Mouse (Mus musculus) heart, postnatal 4 days (tissue): ENCODE results near the gene Scarb2. TPM values are rescaled to one million over a fixed set of nuclear protein-coding genes. Genes with fewer than 3 reads are reported as not detected.

Experiments
- DNase-seq: peaks from one replicate; pipeline ENCODE4 v3.0.0; 2021
- microRNA-seq, 2 experiments: library from miRNA; unstranded; fragments of <30 nt; microRNA quantifications; one replicate each; pipeline ENCODE4 v1.2.0; 2021 to 2022
- total RNA-seq, 2 experiments: library from RNA; stranded (reverse); gene quantifications; 2 replicates each; pipeline ENCODE4 v1.2.3; 2021

Gene Scarb2
- total RNA-seq, 2 experiments from 2014 or later = 83.8 to 88.7 TPM

DNA sequence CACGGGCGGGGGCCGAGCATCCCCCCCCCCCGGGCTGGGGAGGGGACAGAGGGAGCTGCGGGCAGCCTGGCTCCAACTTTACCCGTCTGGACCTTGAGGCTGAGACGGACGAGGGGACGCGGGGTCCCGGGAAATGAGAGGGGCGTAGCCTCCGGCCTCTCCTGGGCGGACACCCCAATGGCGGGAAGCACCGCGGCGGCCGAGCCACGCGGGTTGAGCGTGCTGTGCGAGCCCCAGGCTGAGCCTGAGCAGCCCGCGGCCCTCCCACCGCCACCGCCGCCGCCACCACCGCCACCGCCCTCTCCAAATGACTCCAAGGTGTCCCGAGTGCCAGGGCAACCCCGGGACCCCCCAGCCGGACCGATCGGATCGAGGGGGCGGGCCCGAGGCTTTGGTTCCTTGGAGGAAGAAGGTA is 72.1 kb downstream of the Scarb2 start:
- DNase-seq = no peak

DNA sequence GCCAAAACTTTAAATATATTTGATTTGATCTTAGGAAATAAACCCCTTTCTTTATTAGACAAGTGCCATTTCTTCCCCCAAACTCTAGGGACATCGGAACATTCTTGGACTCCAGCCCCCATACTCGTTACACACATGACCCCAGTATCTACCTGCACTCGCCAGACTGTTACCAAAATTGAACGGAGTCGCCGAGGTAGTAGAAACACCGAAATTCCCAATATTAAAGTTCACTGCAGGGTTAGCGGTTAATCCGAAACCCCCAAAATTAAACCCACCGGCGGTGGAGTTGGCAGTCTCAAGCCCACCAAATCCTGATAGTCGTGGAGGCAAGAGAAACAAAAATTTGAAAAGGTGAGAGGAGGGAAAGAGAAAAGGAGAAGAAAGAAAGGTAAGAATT is 72.6 kb downstream of the Scarb2 start:
- DNase-seq = no peak

DNA sequence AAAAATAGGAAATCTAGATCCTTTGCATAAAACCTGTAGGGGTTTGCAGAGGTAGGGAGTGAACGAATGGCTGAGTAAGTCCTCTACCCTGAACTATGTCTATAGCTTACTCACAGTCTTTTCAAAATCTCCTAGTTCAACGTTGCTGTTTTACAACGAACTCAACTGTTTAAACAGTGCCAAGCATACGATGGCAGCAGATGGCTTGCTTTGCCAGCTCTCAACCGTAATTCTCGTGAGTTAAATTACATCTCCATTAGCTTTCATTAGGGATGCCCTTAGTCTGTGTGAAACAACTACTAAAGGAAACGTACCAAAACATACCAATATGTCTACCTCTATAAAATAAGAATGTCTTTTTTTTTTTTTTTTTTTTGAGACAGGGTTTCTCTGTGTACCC is 75.0 kb downstream of the Scarb2 start:
- no peak for DNase-seq

DNA sequence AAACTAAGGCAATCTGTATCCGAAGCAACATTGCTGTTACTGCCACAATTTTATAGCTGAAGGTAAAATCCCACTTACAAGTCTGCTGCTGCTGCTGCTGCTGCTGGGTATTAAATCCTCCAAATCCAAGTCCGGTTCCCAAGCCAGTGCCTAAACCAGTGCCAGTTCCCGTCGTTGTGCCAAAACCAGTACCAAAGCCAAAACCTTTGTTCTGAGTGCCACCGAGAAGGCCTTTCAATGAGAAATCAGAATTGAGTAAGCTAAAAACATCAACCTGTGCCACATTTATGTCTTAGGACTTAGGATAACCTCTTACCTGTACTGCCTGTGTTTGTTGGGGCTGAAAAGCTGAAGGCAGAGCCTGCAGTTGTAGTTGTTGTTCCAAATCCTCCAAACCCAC is 75.9 kb downstream of the Scarb2 start:
- no peak for DNase-seq

DNA sequence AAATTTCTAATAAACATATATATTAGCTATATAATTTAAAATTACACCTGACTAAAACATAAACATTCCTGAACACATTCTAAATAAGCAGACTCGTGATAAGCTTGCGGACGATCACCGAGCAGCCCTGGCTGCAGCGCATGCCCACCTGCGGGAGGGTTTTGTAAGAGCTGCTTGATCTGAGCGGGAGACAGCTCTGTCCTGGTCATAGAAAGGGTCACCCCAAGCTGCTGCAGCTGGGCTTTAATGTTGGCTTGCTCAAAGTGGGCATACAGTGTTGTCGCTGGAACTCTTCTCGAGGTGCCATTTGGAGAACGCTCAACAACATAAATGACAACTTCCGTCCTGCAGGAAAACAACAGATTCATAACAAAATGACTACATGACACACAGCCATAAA is 82.5 kb downstream of the Scarb2 start:
- DNase-seq = no peak

DNA sequence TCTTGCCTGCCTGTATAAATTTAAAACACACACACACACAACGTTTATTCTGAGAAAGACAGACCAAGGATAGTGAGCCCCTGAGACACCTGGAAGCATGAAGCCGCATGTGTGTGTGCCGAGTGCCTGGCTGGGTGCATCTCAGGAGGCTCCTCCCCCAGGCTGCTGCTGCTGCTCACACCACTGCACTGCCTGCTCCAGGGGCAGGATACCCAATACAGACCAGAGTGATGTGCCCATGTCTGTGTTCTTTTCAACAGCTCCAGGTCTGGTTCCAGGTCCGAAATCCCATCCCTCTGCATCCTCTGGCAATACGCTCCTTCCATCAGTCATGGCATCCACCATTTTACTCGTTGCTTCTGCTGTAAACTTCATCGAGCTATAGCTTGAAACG is 92.7 kb downstream of the Scarb2 start:
- no peak for DNase-seq

DNA sequence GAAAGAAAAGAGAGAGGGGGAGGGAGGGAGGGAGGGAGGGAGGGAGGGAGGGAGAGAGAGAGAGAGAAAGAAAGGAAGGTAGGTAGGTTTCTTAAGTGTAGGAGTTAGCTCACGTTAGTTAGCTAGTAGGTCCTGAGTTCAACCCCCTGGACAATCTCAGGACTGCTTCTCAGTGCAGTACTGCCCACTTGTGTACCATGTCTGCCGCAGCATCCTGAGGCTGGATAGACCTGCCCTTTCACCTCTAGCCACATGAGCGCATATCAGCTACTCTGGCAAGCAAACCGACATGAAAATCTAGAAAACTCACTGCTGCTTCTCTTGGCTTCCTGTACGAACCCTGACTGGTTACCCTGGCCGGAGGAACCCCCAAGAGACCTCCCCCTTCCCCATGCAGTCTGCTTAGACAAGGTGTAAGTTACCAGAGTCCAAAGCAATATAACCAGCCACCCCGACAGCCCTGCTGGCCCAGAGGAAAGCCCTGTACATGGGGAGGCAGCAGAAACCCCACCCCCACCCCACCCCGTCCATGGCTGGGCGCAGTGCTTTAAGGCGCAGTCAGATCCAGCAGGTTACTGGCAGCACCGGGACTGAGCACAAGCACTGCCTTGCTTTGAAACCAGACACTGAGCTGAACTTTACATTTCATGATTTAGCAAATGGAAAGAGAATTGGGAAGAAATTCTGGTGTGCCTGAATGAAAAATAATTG is 93.2 kb downstream of the Scarb2 start:
- DNase-seq = no peak

DNA sequence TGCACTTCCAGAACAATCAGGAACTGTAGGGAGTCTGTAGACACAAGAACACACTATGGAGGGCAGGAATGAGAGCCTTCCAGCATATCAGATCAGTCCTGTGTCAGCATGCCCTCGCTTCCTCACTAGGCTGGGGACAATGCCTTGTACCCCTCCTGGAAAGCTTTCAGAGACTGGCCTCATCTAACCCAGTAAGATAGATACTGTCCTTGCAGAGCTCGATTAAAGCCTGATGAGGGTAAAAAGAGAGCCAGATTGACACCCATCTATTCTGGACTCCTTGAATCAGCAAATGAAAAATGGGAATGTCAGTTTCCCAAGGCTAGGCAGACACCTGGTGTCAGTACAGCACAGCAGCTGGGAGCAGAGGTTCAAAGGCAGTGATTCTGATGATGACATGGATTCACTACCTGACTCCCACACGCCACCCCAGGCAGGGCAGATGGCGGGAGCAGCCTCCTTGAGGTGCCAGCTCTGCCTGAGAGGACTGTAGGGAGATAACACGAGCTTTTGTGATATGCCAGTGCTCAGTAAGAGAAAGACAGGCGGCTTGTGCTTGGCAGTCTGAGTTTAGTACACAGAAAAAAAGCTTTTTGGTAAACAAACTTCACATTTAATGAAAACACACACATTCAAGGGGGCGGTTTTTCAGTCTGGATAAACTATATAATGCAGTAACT is 95.0 kb downstream of the Scarb2 start:
- DNase-seq = no peak

DNA sequence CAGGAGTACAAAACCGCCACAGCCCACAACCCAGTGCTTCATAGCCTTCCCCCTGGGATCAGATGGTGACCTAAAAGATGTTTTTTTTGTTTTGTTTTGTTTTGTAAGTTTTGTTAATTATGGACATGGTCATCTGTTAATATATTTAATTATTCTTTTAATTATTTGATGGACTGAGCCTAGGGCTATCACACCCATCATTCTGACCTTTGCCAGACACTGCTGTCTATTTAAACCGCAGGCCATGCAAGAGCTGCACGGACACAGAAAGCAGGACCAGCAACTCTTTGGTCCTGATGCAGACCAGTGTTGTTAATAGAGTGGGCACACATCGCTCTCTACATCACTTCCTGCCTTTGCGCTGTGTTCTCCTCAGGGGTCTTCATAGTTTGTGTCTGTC is 96.1 kb downstream of the Scarb2 start:
- no peak for DNase-seq

DNA sequence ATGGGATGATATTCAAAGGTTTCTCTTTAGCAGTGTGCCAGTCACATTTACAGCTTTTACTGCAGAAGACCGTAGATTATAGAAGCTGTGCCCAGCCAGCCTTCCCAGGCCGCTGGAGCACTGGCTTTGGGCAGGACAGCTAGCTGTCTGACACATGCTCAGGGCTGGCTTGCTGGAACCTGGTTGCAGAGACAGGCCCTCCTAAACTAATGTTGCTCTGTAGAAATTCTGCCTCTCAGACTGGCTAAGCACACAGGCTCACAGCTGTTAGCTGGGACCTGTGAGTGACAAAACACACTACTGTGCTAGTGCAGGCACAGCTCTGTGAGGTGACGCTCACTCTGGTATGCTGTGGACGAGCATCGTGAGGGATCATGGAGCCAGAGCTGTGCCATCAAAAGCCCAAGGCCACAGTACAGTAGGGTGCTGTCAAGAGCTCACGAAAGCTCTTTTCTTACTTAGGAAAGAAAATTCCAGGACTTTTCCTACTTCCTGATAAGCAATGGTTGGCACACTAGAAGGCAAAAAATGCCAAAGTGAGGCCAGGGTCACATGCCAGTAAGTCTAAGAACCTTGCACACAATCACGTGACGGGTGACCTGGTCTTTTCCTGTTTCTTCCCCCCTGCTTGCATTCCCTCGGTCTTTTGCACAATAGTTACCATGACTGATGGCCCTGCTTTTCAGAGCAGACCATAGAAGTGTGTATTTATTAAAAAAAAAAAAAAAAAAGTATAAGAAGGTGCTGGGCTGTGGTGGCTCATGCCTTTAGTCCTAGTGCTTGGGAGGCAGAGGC is 97.1 kb downstream of the Scarb2 start:
- no peak for DNase-seq

DNA sequence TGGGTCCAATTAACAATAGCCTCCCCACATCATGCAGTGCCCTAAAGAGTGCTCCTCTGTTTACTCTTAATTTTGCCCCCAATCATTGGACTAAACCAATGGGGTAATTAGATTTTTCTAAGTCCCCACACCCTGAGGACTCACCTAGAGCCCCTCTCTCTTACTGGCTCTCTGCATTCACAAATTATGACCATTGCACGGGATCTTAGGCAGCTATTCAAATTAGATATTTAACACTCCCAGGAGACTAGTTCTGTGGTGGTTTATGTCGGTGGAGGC is 102.3 kb downstream of the Scarb2 start:
- DNase-seq = no peak

DNA sequence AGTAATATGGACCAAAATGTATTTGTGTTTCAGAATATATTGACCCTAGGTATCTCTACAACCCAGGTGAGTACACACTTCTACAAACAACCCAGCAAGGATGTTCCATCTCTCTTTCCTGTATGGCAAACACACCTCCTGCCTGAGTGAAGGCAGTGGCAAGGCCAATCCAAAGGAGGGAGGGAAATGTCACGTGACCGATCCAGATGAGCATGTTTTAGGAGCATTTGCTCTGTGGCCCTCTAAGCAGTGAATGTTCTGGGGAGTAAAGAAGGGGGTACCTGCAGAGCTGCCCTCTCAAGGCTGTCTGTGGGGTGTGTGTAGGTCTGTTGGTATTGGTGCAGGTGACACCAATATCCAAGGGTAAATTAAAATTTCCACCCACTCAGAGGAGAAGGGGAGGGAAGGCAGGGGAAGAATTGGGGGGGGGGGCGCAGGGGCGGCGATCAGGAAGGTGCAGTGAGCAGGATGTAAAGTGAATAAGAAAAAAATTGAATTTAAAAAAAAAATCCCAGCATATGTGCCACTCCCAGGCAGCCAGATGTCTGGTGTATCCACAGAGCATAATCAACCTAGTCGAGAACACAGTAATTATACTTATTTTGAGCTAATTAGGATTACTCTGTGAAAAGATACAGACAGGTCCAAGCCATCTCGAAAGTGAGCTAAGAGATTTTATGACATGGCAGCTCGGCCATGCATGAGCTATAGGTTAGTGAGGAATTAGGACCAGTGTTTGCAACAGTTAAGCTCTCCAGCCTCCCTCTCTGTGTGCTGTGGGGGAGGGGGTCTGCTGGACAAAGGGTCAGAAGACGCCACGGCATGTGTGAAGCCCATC is 102.9 kb downstream of the Scarb2 start:
- no peak for DNase-seq

DNA sequence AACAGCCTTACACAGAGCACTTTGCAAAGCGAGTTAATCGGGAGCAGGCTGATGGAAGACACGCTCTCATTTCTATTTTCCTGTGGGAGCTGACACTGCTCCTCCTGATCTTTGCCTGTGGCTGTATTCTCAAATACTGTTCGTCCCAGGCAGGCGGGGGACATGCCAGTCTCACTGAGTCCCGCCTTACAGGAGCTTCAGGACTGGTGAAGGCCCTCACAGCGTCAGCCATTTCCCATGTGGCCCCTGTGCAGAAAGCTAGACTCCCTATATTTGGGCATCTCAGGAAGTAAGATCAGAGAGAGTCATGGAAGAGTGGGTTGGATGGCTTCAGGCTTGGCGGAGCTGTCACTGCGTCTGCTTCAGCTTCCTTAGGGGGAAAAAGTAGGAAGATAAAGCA is 103.8 kb downstream of the Scarb2 start:
- no peak for DNase-seq

DNA sequence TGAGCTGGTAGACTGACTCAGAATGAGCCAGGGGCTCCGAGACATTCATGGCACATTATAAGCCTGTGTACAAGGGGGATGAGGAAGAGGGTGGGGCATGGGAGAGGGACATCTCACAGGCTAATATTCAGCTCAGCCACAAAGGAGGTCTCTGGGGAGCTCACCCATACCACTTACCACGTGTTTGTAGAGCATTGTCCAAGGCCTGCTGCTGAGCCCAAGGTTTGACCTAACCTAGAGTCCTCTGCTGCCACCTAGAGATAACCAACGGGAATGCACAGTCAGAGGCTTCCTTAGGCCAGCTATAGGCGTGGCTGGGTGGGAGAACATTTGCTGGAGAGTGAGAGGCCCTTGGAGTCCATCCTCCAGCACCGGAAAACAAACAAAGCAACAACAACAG is 108.5 kb downstream of the Scarb2 start:
- peak; percentile 91 for DNase-seq

DNA sequence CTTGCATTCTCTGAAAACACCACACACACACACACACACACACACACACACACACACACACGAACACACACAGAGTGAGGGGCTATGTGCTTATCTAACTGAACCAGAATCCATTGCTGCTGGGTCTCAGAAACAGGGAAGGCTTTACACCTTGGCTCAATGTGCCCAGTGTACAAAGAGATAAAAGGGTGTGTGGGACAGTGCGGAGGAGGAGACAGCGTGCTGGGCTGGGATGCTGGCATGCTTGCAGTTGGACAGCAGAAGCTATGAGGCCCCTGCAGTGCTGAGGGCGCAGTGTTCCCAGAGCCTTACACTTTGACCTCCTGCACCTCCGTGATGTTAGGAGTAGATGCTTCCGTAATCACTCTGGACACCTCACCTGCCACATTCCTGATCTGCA is 110.2 kb downstream of the Scarb2 start:
- DNase-seq = no peak

DNA sequence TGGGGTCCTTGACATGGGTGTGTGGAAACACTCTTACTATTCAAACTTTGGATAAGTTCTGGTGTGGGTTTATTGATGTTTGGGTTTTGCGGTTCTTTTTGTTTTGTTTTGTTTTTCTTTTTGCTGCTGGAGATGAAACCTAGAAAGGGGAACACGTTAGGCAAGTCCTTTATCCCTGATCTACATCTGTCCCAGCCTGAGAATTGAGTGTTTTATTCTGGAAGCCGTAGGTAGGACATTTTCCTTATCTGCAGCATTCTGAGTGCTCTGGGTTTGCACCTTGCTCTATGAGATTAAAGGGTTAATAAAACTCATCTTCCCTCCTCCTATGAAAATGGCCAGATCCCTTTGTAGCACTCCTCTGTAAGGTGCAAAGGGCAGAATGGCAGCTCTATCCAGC is 110.9 kb downstream of the Scarb2 start:
- no peak for DNase-seq

DNA sequence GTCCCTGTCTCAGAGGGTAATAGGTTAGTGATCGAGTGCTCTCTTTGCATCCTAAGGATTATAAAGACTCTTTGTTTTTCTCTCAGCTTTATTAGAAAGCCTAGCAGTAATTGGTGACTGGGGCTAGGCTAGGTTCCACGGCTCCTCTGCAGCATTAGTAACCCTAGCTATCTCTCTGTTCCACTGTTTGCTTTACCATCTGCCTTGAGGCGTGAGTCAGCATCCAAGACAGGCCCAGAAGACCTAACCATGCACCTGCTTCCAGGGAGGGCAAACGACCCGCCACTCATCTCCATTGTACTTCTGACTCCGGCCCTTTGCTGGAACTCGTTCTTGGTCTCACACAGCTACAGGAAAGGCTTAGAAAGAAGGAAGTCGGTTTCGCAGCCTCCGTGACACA is 112.8 kb downstream of the Scarb2 start:
- no peak for DNase-seq

DNA sequence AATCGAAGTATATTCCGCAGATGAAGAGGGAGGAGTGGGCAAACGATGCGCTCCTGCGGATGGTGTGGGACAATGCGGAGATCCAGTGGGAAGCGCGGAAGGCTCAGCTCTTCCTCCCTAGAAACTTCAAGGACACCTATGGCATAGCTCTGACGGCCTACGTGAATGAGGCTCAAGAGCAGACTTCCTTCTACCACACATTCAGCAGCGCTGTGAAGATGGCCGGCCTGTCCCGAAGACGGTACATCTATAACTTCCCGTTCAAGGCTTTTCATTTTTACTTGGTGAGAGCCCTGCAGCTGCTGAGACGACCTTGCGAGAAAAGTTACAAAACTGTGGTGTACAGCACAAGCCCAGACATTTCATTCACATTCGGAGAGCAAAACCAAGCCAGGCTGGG is 114.1 kb downstream of the Scarb2 start:
- no peak for DNase-seq

Small RNA genes within 50 kb of the gene (microRNA-seq; reads per million reads assigned to microRNA genes)
- gene Mir6415 = 0 reads per million in 2 experiments

Other genes starting within 250 kb of the Scarb2 start
- 10 to 100 TPM in 1 of 2 experiments, 1 to 10 TPM in 1; 9.9 to 11.3 TPM for gene Naaa, start 228.7 kb downstream of the Scarb2 start, total RNA-seq
- gene Sdad1, start 196.4 kb downstream of the Scarb2 start, total RNA-seq = 10 to 100 TPM; 20.0 to 21.7 TPM
- under 1 TPM; 0.26 to 0.74 TPM for gene Cxcl9, start 178.8 kb downstream of the Scarb2 start, total RNA-seq
- 100 to 1,000 TPM; 284 to 319 TPM for gene Art3, start 175.0 kb downstream of the Scarb2 start, total RNA-seq
- gene Cxcl10, start 157.9 kb downstream of the Scarb2 start, total RNA-seq = under 1 TPM in 1 of 2 experiments, not detected in 1; 0.47 TPM
- gene Nup54, start 71.6 kb downstream of the Scarb2 start, total RNA-seq = 10 to 100 TPM; 29.0 to 29.2 TPM
- not detected for gene Fam47e, start 48.2 kb upstream of the Scarb2 start, total RNA-seq
- 10 to 100 TPM; 24.3 to 27.3 TPM for gene Stbd1, start 96.2 kb upstream of the Scarb2 start, total RNA-seq
- gene Ccdc158, start 168.4 kb upstream of the Scarb2 start, total RNA-seq = under 1 TPM; 0.16 to 0.24 TPM
- gene Shroom3, start 176.6 kb upstream of the Scarb2 start, total RNA-seq = 10 to 100 TPM; 58.1 to 71.7 TPM